Mouse (Mus musculus) myocyte (in vitro differentiated cells): ENCODE data around the gene Alox15.

ENCODE experiments used
- CEBPB ChIP-seq: IDR thresholded peaks from 2 replicates; pipeline ENCODE4 v1.6.1; 2011; ENCODE audit warnings: mild to moderate bottlenecking, moderate library complexity; ENCODE audit not compliant: poor library complexity, insufficient read depth, severe bottlenecking
- E2F4 ChIP-seq: IDR thresholded peaks from one replicate; pipeline ENCODE4 v1.6.1; 2011; ENCODE audit warnings: mild to moderate bottlenecking, control low read depth, moderate library complexity; ENCODE audit not compliant: insufficient read depth
- MAX ChIP-seq: IDR thresholded peaks from one replicate; pipeline ENCODE4 v1.6.1; 2011; ENCODE audit warnings: low read depth, mild to moderate bottlenecking, control low read depth
- MYOG ChIP-seq, 3 experiments: IDR thresholded peaks; one replicate each; pipeline ENCODE4 v1.6.1; 2011; ENCODE audit warnings: control low read depth in 2 of 3, low read depth in 2 of 3, mild to moderate bottlenecking in 2 of 3; ENCODE audit not compliant: insufficient read length in 2 of 3, control insufficient read depth in 1 of 3, insufficient read depth in 1 of 3
- POLR2A ChIP-seq: IDR thresholded peaks from one replicate; pipeline ENCODE4 v1.6.1; 2011; ENCODE audit warnings: low read depth, mild to moderate bottlenecking, control low read depth, moderate library complexity; ENCODE audit not compliant: insufficient read length
- SRF ChIP-seq: IDR thresholded peaks from one replicate; pipeline ENCODE4 v1.6.1; 2011; ENCODE audit warnings: low read depth; ENCODE audit not compliant: control insufficient read depth, insufficient read length
- TCF12 ChIP-seq: IDR thresholded peaks from one replicate; pipeline ENCODE4 v1.6.1; 2011; ENCODE audit warnings: mild to moderate bottlenecking, control low read depth; ENCODE audit not compliant: poor library complexity, insufficient read depth, severe bottlenecking
- USF1 ChIP-seq: IDR thresholded peaks from one replicate; pipeline ENCODE4 v1.6.1; 2011; ENCODE audit warnings: low read depth, mild to moderate bottlenecking, control low read depth, moderate library complexity

DNA sequence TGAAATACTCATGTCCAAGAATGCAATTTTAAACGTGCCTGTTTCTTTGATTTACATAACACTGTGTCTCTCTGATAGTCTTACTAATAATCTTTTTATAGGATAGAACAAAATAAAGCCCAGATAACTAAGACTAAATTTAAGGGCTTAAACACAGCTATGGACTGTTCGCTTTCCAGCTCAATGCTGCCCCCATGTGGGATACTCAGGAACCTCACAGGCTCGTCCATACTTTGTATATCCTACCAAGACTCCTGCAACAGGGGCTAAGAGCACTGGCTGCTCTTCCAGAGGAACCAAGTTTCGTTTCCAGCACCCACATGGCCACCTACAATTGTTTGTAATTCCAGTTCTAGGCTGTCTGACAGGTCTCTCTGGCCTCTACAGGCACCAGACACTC, 17.4 kb downstream of the Alox15 start:
- no peak for TF ChIP-seq POLR2A
- no peak for TF ChIP-seq MAX
- TF ChIP-seq TCF12: no peak
- TF ChIP-seq E2F4: no peak
- TF ChIP-seq CEBPB: no peak
- no peak for TF ChIP-seq SRF
- TF ChIP-seq USF1: no peak
- TF ChIP-seq MYOG (IDR thresholded peaks at IDR 0.05; ENCODE audit: control insufficient read depth in 1 of 3, insufficient read depth in 1 of 3, insufficient read length in 2 of 3, low read depth in 2 of 3): no peak
